Mouse (Mus musculus) heart, adult 2 months (tissue): Measurements from ENCODE around the gene Kat8. TPM values are rescaled to one million over a fixed set of nuclear protein-coding genes. Genes with fewer than 3 reads are reported as not detected.

Experiments used
- DNase-seq, 2 experiments: peaks; one replicate each; pipeline ENCODE4 v3.0.0; 2021
- H3K27ac ChIP-seq: fragments of 200-600 bp; 2 replicates; pipeline ENCODE4 v1.8.1; 2022
- H3K27me3 ChIP-seq: fragments of 200-500 bp; 2 replicates; pipeline ENCODE4 v1.6.1; 2012; ENCODE audit warnings: mild to moderate bottlenecking, low read length, inconsistent platforms, mixed read lengths; ENCODE audit not compliant: control insufficient read depth, insufficient read depth
- H3K36me3 ChIP-seq: fragments of 200-500 bp; 2 replicates; pipeline ENCODE4 v1.6.1; 2012; ENCODE audit warnings: low read length, inconsistent platforms; ENCODE audit not compliant: control insufficient read depth, insufficient read depth
- H3K4me1 ChIP-seq: fragments of 200-500 bp; 2 replicates; pipeline ENCODE4 v1.6.1; 2011; ENCODE audit warnings: low read length; ENCODE audit not compliant: control insufficient read depth, insufficient read depth
- H3K4me3 ChIP-seq: fragments of 200-600 bp; 2 replicates; pipeline ENCODE4 v1.8.1; 2022
- H3K79me2 ChIP-seq: fragments of 200-500 bp; replicated peaks from 2 replicates; pipeline ENCODE4 v1.6.1; 2012; ENCODE audit warnings: mild to moderate bottlenecking, inconsistent platforms, low read length, moderate library complexity, mixed read lengths; ENCODE audit not compliant: control insufficient read depth, insufficient read depth
- H3K9ac ChIP-seq: fragments of 200-500 bp; 2 replicates; pipeline ENCODE4 v1.6.1; 2012; ENCODE audit warnings: low read depth, mild to moderate bottlenecking, control low read depth, inconsistent platforms, low read length, mixed read lengths
- CTCF ChIP-seq: fragments of 200-600 bp; IDR thresholded peaks from 2 replicates; pipeline ENCODE4 v1.8.1; 2022; ENCODE audit warnings: antibody characterized with exemption, mild to moderate bottlenecking, moderate library complexity
- POLR2A ChIP-seq: fragments of 200-500 bp; IDR thresholded peaks from 2 replicates; pipeline ENCODE4 v1.6.1; 2011; ENCODE audit warnings: mild to moderate bottlenecking, low read depth, low read length, control low read depth; ENCODE audit not compliant: insufficient read depth
- WGBS: fragments of 180-500 bp; shearing (Covaris S2); methylation state at CpG from one replicate; pipeline ENCODE4 v1.1.7; 2018; 5-methylcytosine and 5-hydroxymethylcytosine counted together
- intact Hi-C: fragments of 180-260 bp; cut with DNase I; formaldehyde crosslinking; loops from one replicate; pipeline ENCODE4 v1.15.1; 2025
- polyA plus RNA-seq: library from polyadenylated mRNA; depleted of rRNA; stranded (reverse); fragments of >200 nt; gene quantifications from 2 replicates; pipeline ENCODE4 v1.2.3, GENCODE M21; 2012; rRNA removed
- total RNA-seq, 2 experiments: library from RNA; stranded (reverse); gene quantifications; 2 replicates each; pipeline ENCODE4 v1.2.3; 2021

Gene Kat8
- total and polyA plus RNA-seq, 3 experiments, result 10.1 to 14.6 (median 13.8) TPM

GRCm38 (mm10) chr7:127974413-127974930 lies 62.2 kb downstream of the Kat8 start:
- TF ChIP-seq POLR2A (peak; percentile 12; the same call in 1 of the 2 replicates), CTCF (no peak)
- no peaks in the 10 kb centered on the region for H3K27me3 ChIP-seq
- no peak overlapping the region for H3K27ac ChIP-seq
- peaks cover 5% of the 10 kb centered on the region; the same call in 1 of the 2 replicates for H3K4me1 ChIP-seq
- peaks cover 3% of the 10 kb centered on the region for H3K79me2 ChIP-seq
- intact Hi-C loops, result no loop called here
- H3K4me3 ChIP-seq, result no peak overlapping the region
- peaks cover 66% of the 10 kb centered on the region for H3K36me3 ChIP-seq
- no peak overlapping the region for H3K9ac ChIP-seq
- 42% methylated on average over 2 of the region's 2 CpGs for WGBS
- DNase-seq, result peak in 1 of 2 experiments; percentile 59

Other genes with a start within 250 kb of the Kat8 start
- gene Bcl7c, start 203.6 kb upstream of the Kat8 start, total RNA-seq, result 10 to 100 TPM; 34.1 to 34.5 TPM
- gene Bcl7c, start 203.6 kb upstream of the Kat8 start, polyA plus RNA-seq, result 13.5 and 13.6 TPM in 2 replicates
- gene Ctf1, start 199.8 kb upstream of the Kat8 start, total RNA-seq, result 1 to 10 TPM; 6.6 to 8.7 TPM
- 15.3 and 24.5 TPM in 2 replicates for gene Ctf1, start 199.8 kb upstream of the Kat8 start, polyA plus RNA-seq
- not detected for gene Ctf2, start 180.3 kb upstream of the Kat8 start, total RNA-seq
- gene Ctf2, start 180.3 kb upstream of the Kat8 start, polyA plus RNA-seq, result not detected in 2 replicates
- gene Fbxl19, start 168.0 kb upstream of the Kat8 start, total RNA-seq, result 1 to 10 TPM; 3.3 to 3.4 TPM
- 4.1 and 4.8 TPM in 2 replicates for gene Fbxl19, start 168.0 kb upstream of the Kat8 start, polyA plus RNA-seq
- gene Orai3, start 142.7 kb upstream of the Kat8 start, total RNA-seq, result 10 to 100 TPM; 21.9 to 23.5 TPM
- gene Orai3, start 142.7 kb upstream of the Kat8 start, polyA plus RNA-seq, result 27.5 and 31.7 TPM in 2 replicates
- 10 to 100 TPM; 16.3 to 18.5 TPM for gene Setd1a, start 135.8 kb upstream of the Kat8 start, total RNA-seq
- 7.1 and 8.6 TPM in 2 replicates for gene Setd1a, start 135.8 kb upstream of the Kat8 start, polyA plus RNA-seq
- gene Gm49388, start 126.9 kb upstream of the Kat8 start, total RNA-seq, result 1 to 10 TPM; 1.6 to 2.6 TPM
- gene Gm49388, start 126.9 kb upstream of the Kat8 start, polyA plus RNA-seq, result not detected in 2 replicates
- gene Hsd3b7, start 111.9 kb upstream of the Kat8 start, total RNA-seq, result 10 to 100 TPM in 1 of 2 experiments, 1 to 10 TPM in 1; 9.8 to 12.9 TPM
- 37.0 and 45.0 TPM in 2 replicates for gene Hsd3b7, start 111.9 kb upstream of the Kat8 start, polyA plus RNA-seq
- gene Stx4a, start 88.2 kb upstream of the Kat8 start, total RNA-seq, result 10 to 100 TPM; 68.4 to 71.9 TPM
- 79.3 and 83.0 TPM in 2 replicates for gene Stx4a, start 88.2 kb upstream of the Kat8 start, polyA plus RNA-seq
- gene Stx1b, start 88.0 kb upstream of the Kat8 start, total RNA-seq, result 1 to 10 TPM in 1 of 2 experiments, under 1 TPM in 1; 0.77 to 1.1 TPM
- 3.8 and 4.0 TPM in 2 replicates for gene Stx1b, start 88.0 kb upstream of the Kat8 start, polyA plus RNA-seq
- 10 to 100 TPM; 17.7 to 18.9 TPM for gene Zfp646, start 36.3 kb upstream of the Kat8 start, total RNA-seq
- gene Zfp646, start 36.3 kb upstream of the Kat8 start, polyA plus RNA-seq, result 8.0 and 11.8 TPM in 2 replicates
- 1 to 10 TPM; 3.4 to 4.1 TPM for gene Zfp668, start 35.7 kb upstream of the Kat8 start, total RNA-seq
- 2.2 and 2.7 TPM in 2 replicates for gene Zfp668, start 35.7 kb upstream of the Kat8 start, polyA plus RNA-seq
- gene Prss53, start 21.5 kb upstream of the Kat8 start, total RNA-seq, result 1 to 10 TPM in 1 of 2 experiments, under 1 TPM in 1; 0.76 to 1.2 TPM
- gene Prss53, start 21.5 kb upstream of the Kat8 start, polyA plus RNA-seq, result 3.8 TPM in 2 replicates
- gene Gm21974, start 17.1 kb upstream of the Kat8 start, total RNA-seq, result not detected
- not detected in 2 replicates for gene Gm21974, start 17.1 kb upstream of the Kat8 start, polyA plus RNA-seq
- gene Vkorc1, start 16.9 kb upstream of the Kat8 start, total RNA-seq, result 10 to 100 TPM; 16.2 to 17.7 TPM
- 59.2 and 90.0 TPM in 2 replicates for gene Vkorc1, start 16.9 kb upstream of the Kat8 start, polyA plus RNA-seq
- gene Bckdk, start 8.4 kb upstream of the Kat8 start, total RNA-seq, result 100 to 1,000 TPM; 104 to 131 TPM
- gene Bckdk, start 8.4 kb upstream of the Kat8 start, polyA plus RNA-seq, result 165 and 210 TPM in 2 replicates
- not detected for gene Prss8, start 17.6 kb downstream of the Kat8 start, total RNA-seq
- 1.1 TPM in 1 of 2 replicates, not detected in the other for gene Prss8, start 17.6 kb downstream of the Kat8 start, polyA plus RNA-seq
- gene Prss36, start 34.2 kb downstream of the Kat8 start, total RNA-seq, result 1 to 10 TPM; 6.0 to 9.7 TPM
- 21.4 and 23.1 TPM in 2 replicates for gene Prss36, start 34.2 kb downstream of the Kat8 start, polyA plus RNA-seq
- gene Fus, start 54.9 kb downstream of the Kat8 start, total RNA-seq, result 100 to 1,000 TPM; 151 to 181 TPM
- 222 and 261 TPM in 2 replicates for gene Fus, start 54.9 kb downstream of the Kat8 start, polyA plus RNA-seq
- 1 to 10 TPM; 6.9 to 8.8 TPM for gene Pycard, start 81.4 kb downstream of the Kat8 start, total RNA-seq
- 28.3 and 32.8 TPM in 2 replicates for gene Pycard, start 81.4 kb downstream of the Kat8 start, polyA plus RNA-seq
- 100 to 1,000 TPM; 252 to 303 TPM for gene Trim72, start 91.4 kb downstream of the Kat8 start, total RNA-seq
- 218 and 278 TPM in 2 replicates for gene Trim72, start 91.4 kb downstream of the Kat8 start, polyA plus RNA-seq
- 1 to 10 TPM; 6.7 to 7.0 TPM for gene Itgam, start 150.1 kb downstream of the Kat8 start, total RNA-seq
- 4.2 and 7.6 TPM in 2 replicates for gene Itgam, start 150.1 kb downstream of the Kat8 start, polyA plus RNA-seq
- gene Gm49368, start 150.2 kb downstream of the Kat8 start, total RNA-seq, result under 1 TPM in 1 of 2 experiments, not detected in 1; 0.23 TPM
- not detected in 2 replicates for gene Gm49368, start 150.2 kb downstream of the Kat8 start, polyA plus RNA-seq
- under 1 TPM; 0.23 to 0.37 TPM for gene Itgax, start 217.0 kb downstream of the Kat8 start, total RNA-seq
- gene Itgax, start 217.0 kb downstream of the Kat8 start, polyA plus RNA-seq, result 0.35 and 1.2 TPM in 2 replicates
- under 1 TPM in 1 of 2 experiments, not detected in 1; 0.39 TPM for gene Itgad, start 241.9 kb downstream of the Kat8 start, total RNA-seq
- gene Itgad, start 241.9 kb downstream of the Kat8 start, polyA plus RNA-seq, result 0.21 TPM in 1 of 2 replicates, not detected in the other